Mouse (Mus musculus) kidney, postnatal 4 days (tissue): ENCODE measurements around the gene Fam174b.

Source experiments
- DNase-seq, 2 experiments: peaks; one replicate each; pipeline ENCODE4 v3.0.0; 2021; ENCODE audit warnings: mixed read lengths in 2 of 2

The Fam174b gene

GRCm38 (mm10) chr7:73749983-73750382, 9.9 kb downstream of the Fam174b start:
- peak in 1 of 2 experiments; percentile 15 for DNase-seq

- DNase-seq = no peak
Observed at GRCm38 (mm10) chr7:73753598-73753997, 13.5 kb downstream of the Fam174b start.

GRCm38 (mm10) chr7:73755377-73756110, 15.4 kb downstream of the Fam174b start:
- DNase-seq = peak in 1 of 2 experiments; percentile 15

GRCm38 (mm10) chr7:73761691-73762189, 21.6 kb downstream of the Fam174b start:
- no peak for DNase-seq

GRCm38 (mm10) chr7:73764679-73765078, 24.6 kb downstream of the Fam174b start:
- DNase-seq = no peak

- DNase-seq = no peak
Observed at GRCm38 (mm10) chr7:73765186-73765903, 25.2 kb downstream of the Fam174b start.

GRCm38 (mm10) chr7:73769224-73769623, 29.1 kb downstream of the Fam174b start:
- DNase-seq = no peak

- peak; percentile 45 to 56 for DNase-seq
Observed at GRCm38 (mm10) chr7:73771384-73772274, 31.5 kb downstream of the Fam174b start.

- peak in 1 of 2 experiments; percentile 47 for DNase-seq
Observed at GRCm38 (mm10) chr7:73772275-73772765, 32.2 kb downstream of the Fam174b start.

- DNase-seq = no peak
Observed at GRCm38 (mm10) chr7:73774781-73775180, 34.7 kb downstream of the Fam174b start.

GRCm38 (mm10) chr7:73777777-73778176, 37.7 kb downstream of the Fam174b start:
- no peak for DNase-seq

- DNase-seq = peak in 1 of 2 experiments; percentile 21
Observed at GRCm38 (mm10) chr7:73784736-73785428, 44.8 kb downstream of the Fam174b start.

GRCm38 (mm10) chr7:73785815-73786214, 45.7 kb downstream of the Fam174b start:
- DNase-seq = no peak

GRCm38 (mm10) chr7:73787513-73787912, 47.4 kb downstream of the Fam174b start:
- peak in 1 of 2 experiments; percentile 9 for DNase-seq

- DNase-seq = no peak
Observed at GRCm38 (mm10) chr7:73791096-73791495, 51.0 kb downstream of the Fam174b start.

GRCm38 (mm10) chr7:73792155-73792554, 52.1 kb downstream of the Fam174b start:
- DNase-seq = no peak

GRCm38 (mm10) chr7:73792641-73793040, 52.5 kb downstream of the Fam174b start:
- DNase-seq = no peak

GRCm38 (mm10) chr7:73809261-73809660, 69.2 kb downstream of the Fam174b start:
- peak; percentile 46 to 62 for DNase-seq

- no peak for DNase-seq
Observed at GRCm38 (mm10) chr7:73811439-73811838, 71.3 kb downstream of the Fam174b start.

- DNase-seq = no peak
Observed at GRCm38 (mm10) chr7:73812176-73812575, 72.1 kb downstream of the Fam174b start.

GRCm38 (mm10) chr7:73813887-73814286, 73.8 kb downstream of the Fam174b start:
- DNase-seq = no peak

GRCm38 (mm10) chr7:73814454-73814853, 74.4 kb downstream of the Fam174b start:
- no peak for DNase-seq
